Mouse (Mus musculus): ENCODE results near the gene Rfng. TPM values are rescaled to one million over a fixed set of nuclear protein-coding genes. Genes with fewer than 3 reads are reported as not detected.
A peak's percentile ranks its signal among the peaks of the same experiment; 100 is the strongest.

Rfng gene
- total and polyA plus RNA-seq, 3 experiments: 12.7 to 40.7 TPM; not detected in 1

DNA sequence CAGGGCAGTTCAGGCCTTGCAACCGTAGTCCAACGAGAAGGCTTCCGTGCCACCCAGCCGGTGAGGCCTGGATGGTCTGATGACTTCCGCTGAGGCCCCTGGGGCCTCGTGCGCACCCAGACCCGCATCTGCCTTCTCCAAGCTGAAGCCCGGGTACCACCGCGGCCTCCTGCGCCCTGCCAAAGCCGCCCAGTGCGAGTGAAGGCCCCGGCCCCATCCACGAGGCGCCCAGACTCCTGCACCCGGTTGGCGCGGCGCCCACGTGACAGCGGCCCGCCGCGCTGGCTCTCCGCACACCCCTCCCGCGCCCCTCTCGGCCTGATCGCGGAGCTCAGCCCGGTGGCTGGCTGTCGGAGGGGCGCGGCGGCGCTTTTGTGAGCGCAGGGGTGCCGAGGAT is 39.5 kb upstream of the Rfng start (continued):
- TF ChIP-seq UBTF (IDR thresholded peaks at IDR 0.05; ENCODE audit: borderline replicate concordance, insufficient read depth, low read depth, low read length) (peak; percentile 95; the same call in 1 of the 2 replicates), USF2 (IDR thresholded peaks at IDR 0.05; ENCODE audit: borderline replicate concordance in 1 of 2, insufficient read depth in 1 of 2, low read depth in 1 of 2, low read length in 2 of 2) (no peak), MYB (IDR thresholded peaks at IDR 0.05; ENCODE audit: low read depth, low read length) (no peak), MYC (IDR thresholded peaks at IDR 0.05; ENCODE audit: low read depth, low read length) (peak; percentile 85), TCF12 (IDR thresholded peaks at IDR 0.05; ENCODE audit: low read depth, low read length) (no peak), BHLHE40 (IDR thresholded peaks at IDR 0.05; ENCODE audit: borderline replicate concordance, low read depth, low read length) (0 out of 2 replicates have a peak, but pooled peaks have one; percentile 16), MXI1 (IDR thresholded peaks at IDR 0.05; ENCODE audit: low read depth, low read length) (peak; percentile 83; the same call in 1 of the 2 replicates), NELFE (IDR thresholded peaks at IDR 0.05; ENCODE audit: low read depth, low read length) (no peak)

DNA sequence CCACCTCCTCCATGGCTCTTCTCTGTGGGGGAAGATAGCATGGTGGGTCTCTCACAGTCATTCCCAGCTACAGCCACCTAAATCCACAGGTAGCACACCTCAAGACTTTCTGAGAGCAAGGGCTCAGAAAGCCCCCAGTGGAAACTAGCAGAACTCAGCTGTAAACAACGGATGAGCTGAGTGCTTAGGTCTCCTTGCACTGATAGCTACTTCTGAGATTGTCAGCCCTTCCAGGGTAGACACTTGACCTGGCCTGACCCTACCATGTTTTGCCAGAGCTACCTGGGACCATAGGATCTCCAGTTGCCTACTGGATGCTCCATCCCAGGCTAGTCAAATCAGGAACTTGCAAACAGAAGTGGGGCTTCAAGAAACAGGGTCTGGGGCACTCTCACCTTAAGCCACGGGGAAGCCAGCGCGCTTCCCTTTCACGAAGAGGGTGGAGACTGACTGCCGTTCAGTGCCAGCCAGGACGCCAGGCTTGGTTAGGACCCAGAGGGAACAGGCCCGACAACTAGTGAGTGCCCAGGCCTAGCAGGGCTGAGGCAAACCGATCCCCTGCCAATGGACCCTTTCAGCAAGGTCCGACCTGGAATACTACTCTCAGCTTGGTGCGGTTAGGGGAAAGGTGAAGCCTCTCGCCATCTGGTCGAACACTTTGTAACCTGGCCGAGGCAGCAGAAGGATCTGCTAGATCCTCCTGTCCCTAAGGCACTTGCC is 39.0 kb upstream of the Rfng start:
- peak overlapping the region; percentile 77 to 94 for H3K4me3 ChIP-seq (ENCODE audit: control insufficient read depth in 1 of 2, insufficient read depth in 1 of 2, low read depth in 2 of 2, low read length in 2 of 2)
- no peaks in the 10 kb centered on the region for H3K27me3 ChIP-seq (ENCODE audit: control insufficient read depth in 1 of 2, insufficient read depth in 2 of 2, low read length in 2 of 2)
- H3K9me3 ChIP-seq (replicated peaks; ENCODE audit: insufficient read depth, low read length): no peaks in the 10 kb centered on the region
- peaks cover 6 to 12% of the 10 kb centered on the region in 2 experiments; a peak in 3 of 4 replicates for H3K36me3 ChIP-seq (ENCODE audit: control insufficient read depth in 1 of 2, insufficient read depth in 2 of 2, low read length in 2 of 2)
- peak overlapping the region; percentile 63 for H3K27ac ChIP-seq (ENCODE audit: control insufficient read depth, low read depth, low read length)
- TF ChIP-seq ETS1 (IDR thresholded peaks at IDR 0.05; ENCODE audit: low read depth, low read length): no peak
- no peak for TF ChIP-seq POLR2AphosphoS5 (IDR thresholded peaks at IDR 0.05; ENCODE audit: borderline replicate concordance, low read depth, low read length)
- no peak for TF ChIP-seq KAT2A (conservative IDR thresholded peaks at IDR 0.05; ENCODE audit: low read depth, low read length)
- TF ChIP-seq SIN3A (IDR thresholded peaks at IDR 0.05; ENCODE audit: low read length): no peak; the same call in none of the 2 replicates
- TF ChIP-seq CHD1 (IDR thresholded peaks at IDR 0.05; ENCODE audit: low read depth, low read length): no peak; the same call in 1 of the 2 replicates
- no peak for TF ChIP-seq CHD2 (IDR thresholded peaks at IDR 0.05; ENCODE audit: low read length)
- peak; percentile 6; the same call in 1 of the 2 replicates for TF ChIP-seq MXI1 (IDR thresholded peaks at IDR 0.05; ENCODE audit: low read depth, low read length)
- TF ChIP-seq ZC3H11A (IDR thresholded peaks at IDR 0.05; ENCODE audit: low read depth, low read length): no peak
- TF ChIP-seq MAZ (IDR thresholded peaks at IDR 0.05; ENCODE audit: low read depth, low read length): 0 out of 2 replicates have a peak, but pooled peaks have one; percentile 18
- peak; percentile 10 for TF ChIP-seq HCFC1 (IDR thresholded peaks at IDR 0.05; ENCODE audit: low read depth, low read length)
- TF ChIP-seq MEF2A (IDR thresholded peaks at IDR 0.05; ENCODE audit: extremely low read depth, insufficient replicate concordance, low read depth, low read length, poor library complexity, severe bottlenecking): no peak
- H3K9ac ChIP-seq (ENCODE audit: control insufficient read depth, low read depth, low read length, poor library complexity, severe bottlenecking): peak overlapping the region; percentile 89
- DNase-seq (ENCODE audit: low read depth, low spot score): peak; percentile 79
- peaks cover 0 to 20% of the 10 kb centered on the region in 2 experiments; a peak in 3 of 4 replicates for H3K4me1 ChIP-seq (ENCODE audit: control insufficient read depth in 1 of 2, insufficient read depth in 2 of 2, low read length in 2 of 2)
- H3K79me2 ChIP-seq (ENCODE audit: control insufficient read depth, insufficient read depth, low read length, poor library complexity): peaks cover 47% of the 10 kb centered on the region
